Mouse (Mus musculus) testis, adult 2 months (tissue): Measurements from ENCODE around the gene Sorbs2.

Experiments used
- CTCF ChIP-seq: fragments of 200-500 bp; IDR thresholded peaks from 2 replicates; pipeline ENCODE4 v1.5.1; 2012; ENCODE audit warnings: low read depth, mild to moderate bottlenecking, inconsistent platforms, low read length, moderate library complexity; ENCODE audit not compliant: control insufficient read depth, insufficient read depth, insufficient replicate concordance
- POLR2A ChIP-seq: fragments of 200-500 bp; IDR thresholded peaks from 2 replicates; pipeline ENCODE4 v1.6.1; 2012; ENCODE audit warnings: low read depth, mild to moderate bottlenecking, inconsistent platforms, low read length, moderate library complexity; ENCODE audit not compliant: control insufficient read depth

DNA sequence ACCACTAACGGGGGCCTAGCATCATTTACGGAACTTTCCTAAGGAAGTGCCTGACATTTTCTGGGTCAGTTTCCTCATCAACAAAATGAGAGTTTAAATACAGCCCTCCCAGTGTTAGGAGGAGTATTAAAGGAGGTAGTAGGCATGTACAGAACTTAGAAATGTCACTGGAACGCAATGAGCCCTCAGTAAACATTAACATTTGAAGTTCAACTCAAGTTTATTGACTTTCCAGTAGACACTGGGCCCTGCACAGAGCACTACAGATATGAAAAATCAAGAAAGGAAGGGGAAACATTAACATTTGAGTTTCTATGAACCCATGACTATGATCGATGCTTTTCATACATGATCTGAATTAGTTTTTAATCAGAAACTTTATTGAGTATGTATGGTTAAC is 347.5 kb downstream of the Sorbs2 start:
- TF ChIP-seq POLR2A = no peak
- no peak for TF ChIP-seq CTCF
